In genomic region chr3:121009223-121009622, GRCm38 (mm10) we compare ENCODE assay signal across 12 mouse cellular contexts.
DNase-seq lines count a peak whose midpoint lies in the region; ATAC-seq lines count a peak whose summit lies in the region.
"Had no signal": no experiment of that assay in that cellular context is flagged by ENCODE, and none has a peak within 500 bp of the region (broad histone marks: within the 10 kb centered on the region; RNA-seq: fewer than 3 reads in every experiment).

No protein-coding gene starts in this region.

- H3K4me3 ChIP-seq in embryonic facial prominence, embryonic 14.5 days (ENCODE audit: low read depth, low read length), result no peak overlapping the region
- H3K4me3 ChIP-seq in embryonic facial prominence, embryonic 10.5 days, result no peak overlapping the region
- H3K4me3 ChIP-seq in midbrain, embryonic 13.5 days (replicated peaks), result no peak overlapping the region
- no peak overlapping the region for H3K4me3 ChIP-seq in midbrain, embryonic 10.5 days
- H3K4me3 ChIP-seq in forebrain, embryonic 16.5 days (replicated peaks; ENCODE audit: low read length), result no peak overlapping the region
- H3K4me3 ChIP-seq: lung, embryonic 15.5 days had no signal

- H3K9me3 ChIP-seq in embryonic facial prominence, embryonic 14.5 days (ENCODE audit: control insufficient read depth, low read length), result no peaks in the 10 kb centered on the region
- H3K9me3 ChIP-seq in embryonic facial prominence, embryonic 10.5 days, result no peaks in the 10 kb centered on the region
- no peaks in the 10 kb centered on the region for H3K9me3 ChIP-seq in midbrain, embryonic 13.5 days
- no peaks in the 10 kb centered on the region for H3K9me3 ChIP-seq in midbrain, embryonic 10.5 days (replicated peaks)
- H3K9me3 ChIP-seq in forebrain, embryonic 16.5 days (ENCODE audit: control insufficient read depth, low read length), result no peaks in the 10 kb centered on the region
- H3K9me3 ChIP-seq: lung, embryonic 15.5 days had no signal

- no peaks in the 10 kb centered on the region for H3K27me3 ChIP-seq in embryonic facial prominence, embryonic 14.5 days (replicated peaks; ENCODE audit: control insufficient read depth, insufficient read depth, low read length)
- H3K27me3 ChIP-seq in embryonic facial prominence, embryonic 10.5 days (replicated peaks; ENCODE audit: low read depth, poor library complexity, severe bottlenecking), result no peaks in the 10 kb centered on the region
- no peaks in the 10 kb centered on the region for H3K27me3 ChIP-seq in midbrain, embryonic 13.5 days
- H3K27me3 ChIP-seq in midbrain, embryonic 10.5 days (ENCODE audit: low read depth, poor library complexity, severe bottlenecking), result no peaks in the 10 kb centered on the region
- no peaks in the 10 kb centered on the region for H3K27me3 ChIP-seq in forebrain, embryonic 16.5 days (replicated peaks; ENCODE audit: control insufficient read depth, insufficient read depth, low read length)
- H3K27me3 ChIP-seq: lung, embryonic 15.5 days had no signal

- DNase-seq in embryonic facial prominence, embryonic 14.5 days (ENCODE audit: low spot score), result peak; percentile 9
- DNase-seq in embryonic facial prominence, embryonic 10.5 days (ENCODE audit: low spot score), result no peak
- no peak for DNase-seq in midbrain, embryonic 10.5 days (ENCODE audit: low spot score)
- DNase-seq in layer of hippocampus, postnatal 36 days, result peak; percentile 17 to 30
- DNase-seq in kidney, postnatal 4 days, result no peak
- no peak for DNase-seq in urinary bladder, postnatal 10 days (ENCODE audit: low spot score)
- DNase-seq: cerebellum, postnatal 36 days; heart, postnatal 36 days; liver had no signal

- WGBS in embryonic facial prominence, embryonic 14.5 days, result 67% methylated on average over 6 of the region's 6 CpGs
- WGBS in embryonic facial prominence, embryonic 10.5 days, result 91% methylated on average over 6 of the region's 6 CpGs
- WGBS in midbrain, embryonic 13.5 days, result 63% methylated on average over 6 of the region's 6 CpGs
- WGBS in midbrain, embryonic 10.5 days, result 86% methylated on average over 6 of the region's 6 CpGs
- 15% methylated on average over 6 of the region's 6 CpGs for WGBS in forebrain, embryonic 16.5 days

- H3K9ac ChIP-seq in embryonic facial prominence, embryonic 14.5 days (ENCODE audit: low read depth, low read length), result no peak overlapping the region
- H3K9ac ChIP-seq in midbrain, embryonic 13.5 days (replicated peaks), result no peak overlapping the region
- H3K9ac ChIP-seq in forebrain, embryonic 16.5 days (replicated peaks; ENCODE audit: low read depth, low read length), result no peak overlapping the region
- H3K9ac ChIP-seq: lung, embryonic 15.5 days had no signal

- no peak for ATAC-seq in embryonic facial prominence, embryonic 14.5 days (ENCODE audit: low read depth)
- peak; percentile 60; the same call in 1 of the 2 replicates for ATAC-seq in midbrain, embryonic 13.5 days
- ATAC-seq in forebrain, embryonic 16.5 days, result peak; percentile 93

- H3K27ac ChIP-seq in embryonic facial prominence, embryonic 14.5 days (replicated peaks; ENCODE audit: low read depth, low read length), result no peak overlapping the region
- no peak overlapping the region for H3K27ac ChIP-seq in embryonic facial prominence, embryonic 10.5 days (replicated peaks)
- no peak overlapping the region for H3K27ac ChIP-seq in midbrain, embryonic 13.5 days
- H3K27ac ChIP-seq in midbrain, embryonic 10.5 days (replicated peaks), result no peak overlapping the region
- H3K27ac ChIP-seq in forebrain, embryonic 16.5 days (ENCODE audit: low read length), result peak overlapping the region; percentile 66
- H3K27ac ChIP-seq: lung, embryonic 15.5 days had no signal

- no peak overlapping the region for H3K4me2 ChIP-seq in embryonic facial prominence, embryonic 14.5 days (ENCODE audit: low read depth, low read length)
- H3K4me2 ChIP-seq in midbrain, embryonic 13.5 days (replicated peaks), result no peak overlapping the region
- H3K4me2 ChIP-seq in forebrain, embryonic 16.5 days (ENCODE audit: low read length), result no peak overlapping the region
- H3K4me2 ChIP-seq: lung, embryonic 15.5 days had no signal

- H3K36me3 ChIP-seq in embryonic facial prominence, embryonic 14.5 days (ENCODE audit: control insufficient read depth, insufficient read depth, low read length), result no peaks in the 10 kb centered on the region
- H3K36me3 ChIP-seq in embryonic facial prominence, embryonic 10.5 days (replicated peaks), result no peaks in the 10 kb centered on the region
- H3K36me3 ChIP-seq in midbrain, embryonic 13.5 days, result no peaks in the 10 kb centered on the region
- H3K36me3 ChIP-seq in midbrain, embryonic 10.5 days, result no peaks in the 10 kb centered on the region
- H3K36me3 ChIP-seq in forebrain, embryonic 16.5 days (ENCODE audit: control insufficient read depth, insufficient read depth), result no peaks in the 10 kb centered on the region
- H3K36me3 ChIP-seq: lung, embryonic 15.5 days had no signal

- no peaks in the 10 kb centered on the region for H3K4me1 ChIP-seq in embryonic facial prominence, embryonic 14.5 days (ENCODE audit: control insufficient read depth, insufficient read depth, low read length)
- H3K4me1 ChIP-seq in embryonic facial prominence, embryonic 10.5 days, result no peaks in the 10 kb centered on the region
- no peaks in the 10 kb centered on the region for H3K4me1 ChIP-seq in midbrain, embryonic 13.5 days (replicated peaks)
- no peaks in the 10 kb centered on the region for H3K4me1 ChIP-seq in midbrain, embryonic 10.5 days
- peaks cover 17% of the 10 kb centered on the region for H3K4me1 ChIP-seq in forebrain, embryonic 16.5 days (replicated peaks; ENCODE audit: control insufficient read depth, insufficient read depth, low read length)
- H3K4me1 ChIP-seq: lung, embryonic 15.5 days had no signal

Comparison
In these comparisons a context has a peak if more than half of its experiments do, and no peak if none do; other contexts are left out.
1. DNase-seq: peak in embryonic facial prominence, embryonic 14.5 days (single experiment) and layer of hippocampus, postnatal 36 days (2 of 2); none in embryonic facial prominence, embryonic 10.5 days (single experiment), midbrain, embryonic 10.5 days (single experiment), kidney, postnatal 4 days (0 of 2) and urinary bladder, postnatal 10 days (single experiment).